Mouse (Mus musculus) heart, adult 2 months (tissue): ENCODE data around the gene Mrps35. TPM values are rescaled to one million over a fixed set of nuclear protein-coding genes. Genes with fewer than 3 reads are reported as not detected.

ENCODE experiments used
- DNase-seq, 2 experiments: peaks; one replicate each; pipeline ENCODE4 v3.0.0; 2021
- H3K27ac ChIP-seq: fragments of 200-600 bp; 2 replicates; pipeline ENCODE4 v1.8.1; 2022
- H3K27me3 ChIP-seq: fragments of 200-500 bp; 2 replicates; pipeline ENCODE4 v1.6.1; 2012; ENCODE audit warnings: mild to moderate bottlenecking, low read length, inconsistent platforms, mixed read lengths; ENCODE audit not compliant: control insufficient read depth, insufficient read depth
- H3K36me3 ChIP-seq: fragments of 200-500 bp; 2 replicates; pipeline ENCODE4 v1.6.1; 2012; ENCODE audit warnings: low read length, inconsistent platforms; ENCODE audit not compliant: control insufficient read depth, insufficient read depth
- H3K4me1 ChIP-seq: fragments of 200-500 bp; 2 replicates; pipeline ENCODE4 v1.6.1; 2011; ENCODE audit warnings: low read length; ENCODE audit not compliant: control insufficient read depth, insufficient read depth
- H3K4me3 ChIP-seq: fragments of 200-600 bp; 2 replicates; pipeline ENCODE4 v1.8.1; 2022
- H3K79me2 ChIP-seq: fragments of 200-500 bp; replicated peaks from 2 replicates; pipeline ENCODE4 v1.6.1; 2012; ENCODE audit warnings: mild to moderate bottlenecking, inconsistent platforms, low read length, moderate library complexity, mixed read lengths; ENCODE audit not compliant: control insufficient read depth, insufficient read depth
- H3K9ac ChIP-seq: fragments of 200-500 bp; 2 replicates; pipeline ENCODE4 v1.6.1; 2012; ENCODE audit warnings: low read depth, mild to moderate bottlenecking, control low read depth, inconsistent platforms, low read length, mixed read lengths
- CTCF ChIP-seq: fragments of 200-600 bp; IDR thresholded peaks from 2 replicates; pipeline ENCODE4 v1.8.1; 2022; ENCODE audit warnings: antibody characterized with exemption, mild to moderate bottlenecking, moderate library complexity
- EP300 ChIP-seq: fragments of 200-500 bp; IDR thresholded peaks from 2 replicates; pipeline ENCODE4 v1.6.1; 2011; ENCODE audit warnings: low read depth, low read length, control low read depth; ENCODE audit not compliant: insufficient read depth
- POLR2A ChIP-seq: fragments of 200-500 bp; IDR thresholded peaks from 2 replicates; pipeline ENCODE4 v1.6.1; 2011; ENCODE audit warnings: mild to moderate bottlenecking, low read depth, low read length, control low read depth; ENCODE audit not compliant: insufficient read depth
- WGBS: fragments of 180-500 bp; shearing (Covaris S2); methylation state at CpG from one replicate; pipeline ENCODE4 v1.1.7; 2018; 5-methylcytosine and 5-hydroxymethylcytosine counted together
- intact Hi-C: fragments of 180-260 bp; cut with DNase I; formaldehyde crosslinking; loops from one replicate; pipeline ENCODE4 v1.15.1; 2025
- polyA plus RNA-seq: library from polyadenylated mRNA; depleted of rRNA; stranded (reverse); fragments of >200 nt; gene quantifications from 2 replicates; pipeline ENCODE4 v1.2.3, GENCODE M21; 2012
- total RNA-seq, 2 experiments: library from RNA; stranded (reverse); gene quantifications; 2 replicates each; pipeline ENCODE4 v1.2.3; 2021

The Mrps35 gene
- total and polyA plus RNA-seq, 3 experiments = 28.7 to 170 (median 168) TPM

GRCm38 (mm10) chr6:147022375-147023132 is 20.0 kb upstream of the Mrps35 start:
- TF ChIP-seq POLR2A (0 out of 2 replicates have a peak, but pooled peaks have one; percentile 21), CTCF (no peak)
- no peaks in the 10 kb centered on the region for H3K27me3 ChIP-seq
- WGBS = 63% methylated on average over 16 of the region's 16 CpGs
- intact Hi-C loops = loop anchor here (5.0 kb wide), 1 partner anchor 35 kb away; no protein-coding TSS in a partner anchor
- H3K4me1 ChIP-seq = peaks cover 2% of the 10 kb centered on the region
- no peaks in the 10 kb centered on the region; the same call in none of the 2 replicates for H3K36me3 ChIP-seq
- DNase-seq = peak; percentile 41 to 45
- no peak overlapping the region for H3K4me3 ChIP-seq
- H3K9ac ChIP-seq = peak overlapping the region; percentile 50; the same call in 1 of the 2 replicates
- peak overlapping the region; percentile 87 for H3K27ac ChIP-seq
- no peaks in the 10 kb centered on the region for H3K79me2 ChIP-seq

- H3K4me1 ChIP-seq = peaks cover 2% of the 10 kb centered on the region
- H3K79me2 ChIP-seq = no peaks in the 10 kb centered on the region
- no peaks in the 10 kb centered on the region for H3K27me3 ChIP-seq
- no peak overlapping the region for H3K9ac ChIP-seq
- H3K27ac ChIP-seq = peak overlapping the region; percentile 87
- TF ChIP-seq EP300 = no peak
- no peak for TF ChIP-seq POLR2A
- TF ChIP-seq CTCF = no peak
- H3K36me3 ChIP-seq = no peaks in the 10 kb centered on the region; the same call in none of the 2 replicates
- intact Hi-C loops = loop anchor here (5.0 kb wide), 1 partner anchor 34 kb away; no protein-coding TSS in a partner anchor
- H3K4me3 ChIP-seq = no peak overlapping the region
- 68% methylated on average over 2 of the region's 2 CpGs for WGBS
- DNase-seq = peak in 1 of 2 experiments; percentile 15
Measured at GRCm38 (mm10) chr6:147023133-147023395, 19.5 kb upstream of the Mrps35 start.

- H3K9ac ChIP-seq = no peak overlapping the region; the same call in 1 of the 2 replicates
- H3K27ac ChIP-seq = peak overlapping the region; percentile 87
- intact Hi-C loops = loop anchor here (5.0 kb wide), 1 partner anchor 34 kb away; no protein-coding TSS in a partner anchor
- H3K36me3 ChIP-seq = no peaks in the 10 kb centered on the region; the same call in none of the 2 replicates
- no peaks in the 10 kb centered on the region for H3K27me3 ChIP-seq
- H3K4me1 ChIP-seq = peaks cover 2% of the 10 kb centered on the region
- no peak overlapping the region for H3K4me3 ChIP-seq
- no peak for DNase-seq
- H3K79me2 ChIP-seq = no peaks in the 10 kb centered on the region
- TF ChIP-seq POLR2A = no peak
- TF ChIP-seq CTCF = no peak
Measured at GRCm38 (mm10) chr6:147023568-147023967, 19.0 kb upstream of the Mrps35 start.

GRCm38 (mm10) chr6:147024761-147025160 is 17.8 kb upstream of the Mrps35 start:
- DNase-seq = no peak
- 66% methylated on average over 3 of the region's 3 CpGs for WGBS
- Histone ChIP-seq H3K27ac (no peak overlapping the region), H3K9ac (no peak overlapping the region), H3K36me3 (peaks cover 2% of the 10 kb centered on the region), H3K4me1 (peaks cover 2% of the 10 kb centered on the region), H3K27me3 (no peaks in the 10 kb centered on the region), H3K4me3 (no peak overlapping the region), H3K79me2 (no peaks in the 10 kb centered on the region)
- TF ChIP-seq POLR2A (no peak), EP300 (no peak), CTCF (no peak)
- intact Hi-C loops = loop anchor here (5.0 kb wide), 1 partner anchor 33 kb away; no protein-coding TSS in a partner anchor

- Histone ChIP-seq H3K4me3 (no peak overlapping the region), H3K9ac (no peak overlapping the region), H3K4me1 (peaks cover under 1% of the 10 kb centered on the region), H3K79me2 (no peaks in the 10 kb centered on the region), H3K36me3 (peaks cover 2% of the 10 kb centered on the region; the same call in 1 of the 2 replicates), H3K27ac (no peak overlapping the region), H3K27me3 (no peaks in the 10 kb centered on the region)
- WGBS = 85% methylated on average over 2 of the region's 2 CpGs
- intact Hi-C loops = no loop called here
- TF ChIP-seq CTCF = no peak
- no peak for TF ChIP-seq EP300
- no peak for TF ChIP-seq POLR2A
- DNase-seq = no peak
Measured at GRCm38 (mm10) chr6:147028396-147028795, 14.2 kb upstream of the Mrps35 start.

- WGBS = 78% methylated on average over 9 of the region's 9 CpGs
- peaks cover 2% of the 10 kb centered on the region; the same call in 1 of the 2 replicates for H3K36me3 ChIP-seq
- no peak overlapping the region for H3K4me3 ChIP-seq
- intact Hi-C loops = no loop called here
- H3K9ac ChIP-seq = no peak overlapping the region
- TF ChIP-seq POLR2A (peak; percentile 39), CTCF (no peak), EP300 (peak; percentile 31; the same call in 1 of the 2 replicates)
- peak overlapping the region; percentile 40 for H3K27ac ChIP-seq
- H3K4me1 ChIP-seq = no peaks in the 10 kb centered on the region
- DNase-seq = peak; percentile 30 to 55
- no peaks in the 10 kb centered on the region for H3K79me2 ChIP-seq
- no peaks in the 10 kb centered on the region for H3K27me3 ChIP-seq
Measured at GRCm38 (mm10) chr6:147029591-147029990, 13.0 kb upstream of the Mrps35 start.
